Mouse (Mus musculus) myocyte (in vitro differentiated cells): ENCODE data around the gene Clic1.

Source experiments
- E2F4 ChIP-seq: IDR thresholded peaks from one replicate; pipeline ENCODE4 v1.6.1; 2011; ENCODE audit warnings: mild to moderate bottlenecking, control low read depth, moderate library complexity; ENCODE audit not compliant: insufficient read depth
- POLR2A ChIP-seq: IDR thresholded peaks from one replicate; pipeline ENCODE4 v1.6.1; 2011; ENCODE audit warnings: low read depth, mild to moderate bottlenecking, control low read depth, moderate library complexity; ENCODE audit not compliant: insufficient read length

DNA sequence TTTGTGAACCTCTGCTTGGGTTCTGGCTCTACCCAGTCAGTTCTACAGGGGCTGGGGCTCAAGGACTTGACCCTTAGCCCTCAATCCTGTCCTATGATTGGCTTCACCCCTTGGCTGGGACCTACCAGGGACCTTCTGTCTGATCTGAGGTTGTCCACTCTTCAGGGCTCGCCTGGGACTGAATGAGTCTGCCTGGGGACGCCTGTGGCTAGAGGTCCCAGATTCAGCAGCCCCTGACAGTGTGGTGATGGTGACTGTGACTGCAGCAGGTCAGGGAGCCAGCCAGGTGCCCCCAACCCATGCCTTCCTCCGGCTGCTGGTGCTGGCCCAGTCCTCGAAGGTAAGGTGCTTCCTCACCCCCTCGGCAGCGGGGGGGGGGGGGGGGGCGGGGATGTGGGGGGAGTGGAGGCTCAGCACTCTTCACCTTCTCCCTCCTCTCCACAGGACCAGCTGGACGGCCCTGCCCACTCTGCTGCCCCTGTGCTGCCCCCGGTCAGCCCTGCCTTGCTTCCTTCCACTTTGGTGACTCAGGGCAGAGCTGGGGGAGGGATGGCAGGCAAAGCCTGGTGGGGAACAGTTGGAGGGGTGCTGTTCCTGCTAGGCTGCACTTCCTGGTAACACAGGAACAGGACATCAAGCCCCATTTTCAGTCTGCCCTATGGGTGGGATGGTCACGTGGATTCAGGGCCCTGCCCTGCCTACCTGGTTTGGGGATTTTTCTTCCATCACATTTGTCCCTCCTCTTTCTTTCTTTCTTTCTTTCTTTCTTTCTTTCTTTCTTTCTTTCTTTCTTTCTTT, 24.9 kb upstream of the Clic1 start:
- TF ChIP-seq POLR2A (no peak), E2F4 (no peak)
